Mouse (Mus musculus): ENCODE data around the gene Cbr2.

Gene Cbr2

DNA sequence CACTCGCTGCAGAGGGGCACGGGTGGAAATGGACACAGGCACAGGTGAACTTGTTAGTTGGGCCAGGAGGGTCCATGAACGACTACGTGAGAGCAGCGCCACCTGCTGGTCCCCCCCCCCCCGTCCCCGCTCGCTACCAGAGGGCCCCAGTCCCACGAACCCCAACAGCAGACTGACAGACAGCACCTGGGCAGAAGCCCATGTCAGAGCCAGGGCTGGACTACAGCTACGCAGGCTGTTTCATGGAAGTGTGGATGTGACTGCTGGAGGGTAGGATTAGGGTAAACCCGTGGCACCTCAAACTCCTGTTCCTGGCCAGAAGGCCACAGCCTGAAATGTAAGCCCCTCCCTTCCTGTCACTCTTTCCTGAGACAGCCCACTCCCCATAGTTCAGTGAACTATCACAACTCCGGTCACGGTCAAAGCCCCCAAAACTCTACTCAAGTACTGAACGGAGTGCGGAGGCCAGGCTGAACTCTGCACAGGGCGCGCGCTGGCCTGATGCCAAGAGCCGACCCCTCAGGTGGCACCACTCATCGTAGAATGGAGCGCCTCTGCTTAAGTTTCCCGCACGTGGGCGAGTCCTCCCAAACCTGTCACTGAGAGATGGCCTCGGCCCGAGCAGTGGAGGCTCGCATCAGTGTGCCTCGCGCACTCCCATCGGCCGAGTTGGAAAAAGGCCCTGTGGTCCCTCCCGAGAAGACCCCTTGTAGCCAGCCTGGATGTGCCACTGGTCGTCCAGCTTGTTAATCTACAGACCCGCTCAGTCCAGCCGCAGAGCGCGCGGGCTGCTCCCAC, 18.9 kb downstream of the Cbr2 start:
- in situ Hi-C loops (cut with MboI; ENCODE audit: low sequenced_read_pairs), result no loop called here

DNA sequence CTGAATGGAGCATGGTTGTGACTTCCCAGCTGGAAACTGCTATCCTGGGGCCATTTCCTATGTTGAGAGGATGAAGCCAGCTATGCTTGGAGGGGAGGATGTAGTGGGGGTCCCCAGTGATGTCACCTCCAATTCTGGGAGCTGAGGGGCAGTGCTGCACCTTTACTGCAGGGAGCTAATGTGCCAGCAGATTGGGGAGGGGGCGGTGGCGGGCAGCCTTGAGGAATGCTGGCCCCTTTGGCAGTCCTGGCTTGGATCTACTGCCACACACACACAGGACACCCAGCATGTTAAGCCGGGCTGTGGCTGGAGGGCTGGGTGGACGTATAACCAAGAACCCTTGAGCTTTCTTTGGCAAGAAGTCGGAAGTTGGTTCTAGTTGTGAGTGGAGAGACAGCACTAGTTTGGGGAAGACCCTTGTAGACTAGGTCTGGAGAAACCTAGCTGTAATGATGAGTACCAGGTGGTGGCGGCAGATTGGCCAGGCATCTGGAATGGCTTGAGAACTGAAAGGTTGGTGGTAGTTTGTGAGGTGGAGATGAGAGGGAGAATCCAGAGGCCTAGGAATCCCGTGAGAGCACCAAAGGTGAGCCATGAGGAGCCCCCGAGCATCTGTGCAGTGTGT, 19.8 kb downstream of the Cbr2 start:
- in situ Hi-C loops (cut with MboI; ENCODE audit: low sequenced_read_pairs), result no loop called here

- in situ Hi-C loops (cut with MboI; ENCODE audit: low sequenced_read_pairs), result no loop called here
These were observed 21.2 kb downstream of the Cbr2 start for GRCm38 (mm10) chr11:120710672-120711071.

GRCm38 (mm10) chr11:120709551-120709950, 22.4 kb downstream of the Cbr2 start:
- in situ Hi-C loops (cut with MboI; ENCODE audit: low sequenced_read_pairs), result no loop called here

DNA sequence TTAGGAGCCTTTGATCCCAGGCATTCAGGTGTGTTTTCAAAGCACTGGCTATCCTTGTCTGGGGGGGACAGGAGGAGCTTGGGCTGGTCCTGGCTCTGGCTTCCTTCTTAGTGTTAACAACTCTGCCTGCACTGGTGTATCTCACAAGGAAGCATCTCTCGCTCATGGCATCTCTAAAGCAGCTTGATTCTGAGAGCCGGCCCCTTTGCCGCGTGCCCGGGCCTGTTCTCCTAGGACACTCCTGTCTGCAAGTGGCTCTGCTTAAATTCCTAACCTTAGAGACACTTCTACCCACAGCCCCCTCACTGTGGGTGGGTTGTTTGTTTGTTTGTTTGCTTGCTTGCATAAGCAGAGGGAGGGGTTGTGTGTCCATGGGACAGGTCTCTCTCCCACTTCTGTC, 23.9 kb downstream of the Cbr2 start:
- in situ Hi-C loops (cut with MboI; ENCODE audit: low sequenced_read_pairs), result no loop called here

GRCm38 (mm10) chr11:120707225-120707624, 24.7 kb downstream of the Cbr2 start:
- in situ Hi-C loops (cut with MboI; ENCODE audit: low sequenced_read_pairs), result no loop called here

- in situ Hi-C loops (cut with MboI; ENCODE audit: low sequenced_read_pairs), result no loop called here
These were observed 25.8 kb downstream of the Cbr2 start for GRCm38 (mm10) chr11:120706120-120706519.

- in situ Hi-C loops (cut with MboI; ENCODE audit: low sequenced_read_pairs), result no loop called here
These were observed 27.2 kb downstream of the Cbr2 start for GRCm38 (mm10) chr11:120704486-120705325.

DNA sequence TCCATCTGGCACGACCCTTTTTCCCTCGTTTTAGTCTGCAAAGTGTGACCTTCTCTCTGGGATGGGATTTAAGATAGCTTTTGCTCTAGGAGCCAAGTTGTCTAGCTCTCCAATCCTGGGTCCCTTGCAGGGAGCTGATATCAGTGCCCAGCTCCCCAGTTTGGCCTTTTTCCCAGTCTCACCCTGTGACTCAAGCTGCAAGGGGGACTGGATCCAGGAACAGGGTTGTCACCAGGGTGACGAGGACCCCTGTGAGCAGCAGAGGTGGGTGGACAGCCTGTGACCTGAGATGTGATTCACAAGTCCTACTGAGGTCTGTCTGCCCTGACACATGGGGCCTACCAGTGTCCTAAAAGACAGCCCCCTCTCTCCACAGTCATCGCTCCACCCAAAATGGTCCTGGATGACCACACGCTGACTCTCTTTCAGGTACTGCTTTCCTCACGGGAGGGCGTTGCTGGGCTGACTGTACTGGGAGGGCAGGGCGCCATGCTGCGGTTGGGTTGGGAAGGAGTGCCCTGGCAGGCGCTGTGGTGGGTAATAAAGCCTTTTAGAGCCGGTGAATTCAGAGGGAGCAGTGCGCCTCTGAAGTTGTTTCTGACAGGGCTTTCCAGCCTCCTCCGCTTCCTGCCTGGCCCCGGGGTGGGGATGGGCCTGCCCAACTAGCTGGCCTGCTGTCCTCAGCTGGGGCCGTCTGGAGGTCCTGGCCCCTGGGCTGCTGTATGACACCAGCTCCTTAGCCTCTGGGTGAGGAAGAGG, 28.0 kb downstream of the Cbr2 start:
- in situ Hi-C loops (cut with MboI; ENCODE audit: low sequenced_read_pairs), result no loop called here

- in situ Hi-C loops (cut with MboI; ENCODE audit: low sequenced_read_pairs), result no loop called here
These were observed 34.2 kb downstream of the Cbr2 start for GRCm38 (mm10) chr11:120697741-120698140.

GRCm38 (mm10) chr11:120696568-120696967, 35.3 kb downstream of the Cbr2 start:
- in situ Hi-C loops (cut with MboI; ENCODE audit: low sequenced_read_pairs), result no loop called here

DNA sequence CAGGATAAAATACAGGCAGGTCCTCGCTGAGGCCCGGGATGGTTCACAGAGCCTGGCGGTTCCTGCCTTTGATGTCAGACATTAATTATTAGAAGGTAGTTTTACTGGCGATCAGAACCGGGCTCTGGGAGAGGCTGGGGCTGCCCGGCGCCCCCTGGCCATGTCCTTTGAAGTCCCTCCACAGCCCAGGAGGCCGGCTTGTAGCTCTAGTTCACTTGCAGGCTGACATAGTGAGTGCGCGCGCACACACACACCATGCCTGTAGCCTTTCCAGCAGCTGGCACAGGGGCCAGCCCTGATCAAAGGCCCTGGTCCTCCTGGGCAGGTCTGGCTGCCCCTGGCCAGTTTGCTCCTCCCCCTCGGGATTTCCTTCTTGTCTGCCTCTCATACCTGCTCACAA, 36.3 kb downstream of the Cbr2 start:
- in situ Hi-C loops (cut with MboI; ENCODE audit: low sequenced_read_pairs), result no loop called here

- in situ Hi-C loops (cut with MboI; ENCODE audit: low sequenced_read_pairs), result no loop called here
These were observed 36.7 kb downstream of the Cbr2 start for GRCm38 (mm10) chr11:120695184-120695583.

DNA sequence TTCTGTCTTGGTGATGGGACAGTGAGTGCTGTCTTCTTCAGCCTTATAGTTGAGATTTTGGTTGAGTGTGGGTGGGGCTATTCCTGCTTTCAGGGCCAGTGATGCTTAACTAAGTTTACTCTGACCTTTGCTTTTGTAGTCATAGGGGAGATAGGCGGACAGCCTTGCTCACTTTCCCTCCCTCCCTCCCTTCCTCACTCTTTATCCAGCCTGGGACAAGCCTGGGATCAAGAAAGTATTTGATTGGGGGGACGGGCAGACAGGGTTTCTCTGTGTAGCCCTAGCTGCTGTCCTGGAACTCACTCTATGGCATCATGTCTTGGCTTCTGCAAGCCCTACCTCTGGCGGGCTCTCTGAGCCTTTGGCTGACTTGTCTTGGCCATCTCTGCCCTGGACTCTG, 38.5 kb downstream of the Cbr2 start:
- in situ Hi-C loops (cut with MboI; ENCODE audit: low sequenced_read_pairs), result no loop called here

GRCm38 (mm10) chr11:120692471-120693011, 39.4 kb downstream of the Cbr2 start:
- in situ Hi-C loops (cut with MboI; ENCODE audit: low sequenced_read_pairs), result no loop called here

GRCm38 (mm10) chr11:120689365-120689764, 42.5 kb downstream of the Cbr2 start:
- in situ Hi-C loops (cut with MboI; ENCODE audit: low sequenced_read_pairs), result no loop called here

DNA sequence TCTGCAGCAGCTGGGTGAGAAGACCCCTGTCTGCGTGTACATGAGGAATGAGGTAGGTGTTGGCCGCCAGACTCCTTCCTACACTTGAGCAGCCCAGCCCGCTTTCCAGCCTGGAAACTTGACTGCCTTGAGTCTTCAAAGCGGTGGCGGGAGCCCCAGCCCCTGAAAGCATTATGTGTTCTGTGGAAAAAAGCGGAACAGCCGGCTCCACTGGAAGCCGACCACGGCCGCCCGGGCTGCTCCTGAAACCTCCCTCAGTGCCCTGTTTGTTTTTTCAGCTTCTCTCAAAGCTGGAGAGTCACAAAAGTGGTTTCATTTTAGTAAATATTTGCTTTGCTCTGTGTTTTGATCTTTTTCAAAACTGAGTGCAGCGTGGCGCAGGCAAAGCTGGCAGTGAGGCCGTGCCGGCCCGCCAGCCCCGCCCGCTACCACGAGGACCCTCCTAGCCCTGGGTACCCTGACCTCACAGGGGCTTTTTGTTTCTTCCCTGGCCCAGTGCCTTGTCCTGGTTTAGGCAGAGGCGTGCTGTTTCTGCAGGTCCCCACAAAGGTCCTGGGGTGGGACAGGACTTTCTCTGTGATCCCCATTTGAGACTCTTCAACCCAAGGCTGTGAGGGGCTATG, 45.2 kb downstream of the Cbr2 start:
- in situ Hi-C loops (cut with MboI; ENCODE audit: low sequenced_read_pairs), result no loop called here

- in situ Hi-C loops (cut with MboI; ENCODE audit: low sequenced_read_pairs), result no loop called here
These were observed 47.3 kb downstream of the Cbr2 start for GRCm38 (mm10) chr11:120684660-120685059.

GRCm38 (mm10) chr11:120684086-120684485, 47.8 kb downstream of the Cbr2 start:
- in situ Hi-C loops (cut with MboI; ENCODE audit: low sequenced_read_pairs), result no loop called here

DNA sequence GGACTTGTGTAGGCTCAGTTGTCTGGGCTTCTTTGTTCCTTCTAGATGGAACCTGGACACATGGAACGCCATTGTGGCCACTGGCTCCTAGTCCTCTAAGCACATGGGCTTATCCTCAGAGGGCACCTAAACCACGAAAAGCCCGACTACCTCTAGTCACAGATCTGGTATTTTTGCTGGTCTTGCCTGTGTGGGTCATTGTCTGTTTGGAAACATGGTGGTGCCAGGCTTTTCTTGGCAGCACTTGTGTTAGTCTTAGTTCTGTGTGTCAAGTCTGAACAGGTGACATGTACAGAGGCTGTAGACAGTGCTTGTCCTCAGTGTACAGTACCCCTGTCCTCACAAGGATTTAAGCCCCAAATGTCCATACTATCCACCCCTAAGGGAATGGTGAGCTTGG, 48.4 kb downstream of the Cbr2 start:
- in situ Hi-C loops (cut with MboI; ENCODE audit: low sequenced_read_pairs), result no loop called here

Data from CH12F3 (cell line).